Mouse (Mus musculus) stomach, adult 2 months (tissue): ENCODE results near the gene Deup1. TPM values are rescaled to one million over a fixed set of nuclear protein-coding genes. Genes with fewer than 3 reads are reported as not detected.

ENCODE experiments used
- polyA plus RNA-seq: library from polyadenylated mRNA; depleted of rRNA; stranded (reverse); fragments of >200 nt; gene quantifications from 2 replicates; pipeline ENCODE4 v1.2.3, GENCODE M21; 2012; rRNA removed

Deup1 gene
- polyA plus RNA-seq, result not detected in 2 replicates

DNA sequence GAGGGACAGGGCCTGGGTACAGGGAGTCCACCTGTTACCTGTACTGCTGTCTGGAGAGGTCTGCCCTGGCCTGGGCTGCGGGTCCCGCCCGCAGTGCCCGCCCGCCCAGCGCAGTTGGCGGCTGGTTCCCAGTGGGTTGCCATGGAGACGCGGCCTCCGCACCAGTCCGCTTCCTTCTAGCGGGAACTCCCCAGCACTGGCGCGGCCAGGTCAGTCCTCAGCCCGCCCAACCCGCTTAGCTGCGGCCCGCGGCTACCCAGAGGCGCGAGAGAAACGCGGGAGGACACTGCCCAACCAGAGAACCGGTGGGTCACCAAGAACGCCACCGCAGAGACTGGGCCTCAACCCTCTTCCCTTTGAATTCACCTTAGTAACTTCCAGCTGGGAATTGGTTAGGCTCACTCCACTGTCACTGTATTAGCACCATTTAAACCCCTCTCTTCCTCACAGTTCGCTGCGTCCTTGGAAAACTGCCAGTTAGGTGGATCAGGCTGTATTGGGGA, at the start of gene Deup1:
Gene Deup1, minus strand, starts transcription at position 149 of the 503 bp plus-strand sequence.

Other genes starting within 250 kb of the Deup1 start
- 2.8 and 5.2 TPM in 2 replicates for gene Smco4, start 134.5 kb downstream of the Deup1 start, polyA plus RNA-seq
- 0.54 and 0.85 TPM in 2 replicates for gene Slc36a4, start 81.8 kb upstream of the Deup1 start, polyA plus RNA-seq
- not detected in 2 replicates for gene Mtnr1b, start 246.6 kb upstream of the Deup1 start, polyA plus RNA-seq